Mouse (Mus musculus): ENCODE data around the gene Sez6l.

The Sez6l gene

DNA sequence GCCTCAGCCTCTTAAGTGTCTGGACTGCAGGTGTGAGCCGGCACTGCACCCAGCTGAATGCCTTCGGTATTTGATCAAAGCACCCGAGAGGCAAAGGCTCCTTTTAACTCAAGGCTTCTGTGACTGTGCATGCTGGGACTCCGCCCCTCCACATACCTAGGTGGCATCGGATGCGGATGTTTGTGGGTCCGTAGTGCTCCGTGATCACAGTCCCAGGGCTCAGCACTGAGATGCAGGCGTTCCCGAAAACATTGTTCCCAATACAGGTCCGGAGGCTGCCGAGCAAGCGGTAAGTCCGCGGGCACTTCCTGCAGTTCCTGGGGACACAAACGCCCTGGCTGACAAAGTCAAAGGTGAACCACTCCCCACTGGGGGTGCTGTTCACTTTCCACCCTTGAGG lies 186.0 kb downstream of the Sez6l start:
- DNase-seq (ENCODE audit: extremely low spot score), result no peak

DNA sequence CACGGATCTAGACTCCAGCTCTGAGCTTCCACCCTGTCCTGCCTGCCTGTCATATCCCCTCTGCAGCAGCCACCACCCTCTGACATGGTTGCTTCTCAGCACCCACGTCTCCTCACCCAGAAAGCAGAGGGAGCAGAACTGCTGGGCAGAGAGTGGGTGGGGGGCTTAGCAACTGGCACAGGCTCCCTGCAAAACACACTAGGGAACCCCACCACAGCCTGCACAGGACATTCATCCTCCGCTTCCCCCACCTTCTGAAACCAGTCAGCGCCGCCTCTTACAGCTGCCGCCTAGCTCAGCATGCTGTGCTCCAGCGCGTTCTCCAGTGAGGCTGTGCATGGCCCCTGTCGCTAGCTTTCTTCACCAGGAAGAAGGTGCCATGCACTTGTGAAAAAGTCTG lies 187.6 kb downstream of the Sez6l start:
- DNase-seq (ENCODE audit: extremely low spot score), result no peak

DNA sequence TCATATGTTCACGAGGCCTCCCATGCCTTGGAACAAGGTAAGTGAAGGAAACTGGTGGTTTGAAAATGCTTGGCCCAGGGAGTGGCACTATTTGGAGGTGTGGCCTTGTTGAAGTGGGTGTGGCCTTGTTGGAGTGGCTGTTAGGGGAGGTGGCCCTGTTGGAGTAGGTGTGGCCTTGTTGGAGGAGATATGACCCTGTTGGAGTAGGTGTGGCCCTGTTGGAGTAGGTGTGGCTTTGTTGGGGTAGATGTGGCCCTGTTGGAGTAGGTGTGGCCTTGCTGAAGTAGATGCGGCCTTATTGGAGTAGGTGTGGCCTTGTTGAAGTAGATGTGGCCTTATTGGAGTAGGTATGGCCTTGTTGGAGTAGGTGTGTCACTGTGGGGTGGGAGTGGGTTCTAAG lies 191.0 kb downstream of the Sez6l start:
- no peak for DNase-seq (ENCODE audit: extremely low spot score)

DNA sequence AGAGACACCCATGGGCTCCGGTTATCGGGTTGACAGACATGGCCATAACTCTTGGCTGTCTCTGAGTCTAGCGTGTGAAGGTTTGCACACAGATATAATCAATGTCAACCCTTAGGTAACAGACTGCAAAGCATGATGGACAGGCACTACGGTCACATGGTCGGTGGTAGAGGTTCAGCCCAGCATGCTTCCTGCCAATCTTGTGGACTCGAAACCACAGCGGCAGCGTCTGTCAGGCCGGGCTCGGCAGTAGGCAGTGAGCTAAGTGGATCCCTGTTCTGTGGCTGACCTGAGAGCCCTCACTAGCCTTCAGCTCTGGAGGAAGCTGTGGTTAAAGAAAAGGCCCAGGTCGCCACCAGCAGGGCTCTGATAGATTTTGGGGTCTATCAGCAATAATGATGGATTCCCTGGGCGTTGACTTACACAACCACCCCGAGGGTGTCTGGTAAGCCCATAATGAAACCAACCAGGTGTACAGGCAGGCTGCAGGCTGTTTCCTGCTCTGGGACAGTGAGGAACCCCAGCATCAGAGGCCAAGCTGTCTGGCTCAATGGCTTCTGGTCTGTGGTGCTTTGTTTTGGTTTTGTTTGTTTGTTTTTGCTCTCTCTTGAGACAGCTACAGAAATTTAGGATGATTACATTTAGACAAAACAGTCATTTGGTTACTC lies 192.0 kb downstream of the Sez6l start:
- DNase-seq (ENCODE audit: extremely low spot score), result no peak

GRCm38 (mm10) chr5:112382641-112383330 lies 194.2 kb downstream of the Sez6l start:
- no peak for DNase-seq (ENCODE audit: extremely low spot score)

GRCm38 (mm10) chr5:112382042-112382441 lies 194.9 kb downstream of the Sez6l start:
- no peak for DNase-seq (ENCODE audit: extremely low spot score)

DNA sequence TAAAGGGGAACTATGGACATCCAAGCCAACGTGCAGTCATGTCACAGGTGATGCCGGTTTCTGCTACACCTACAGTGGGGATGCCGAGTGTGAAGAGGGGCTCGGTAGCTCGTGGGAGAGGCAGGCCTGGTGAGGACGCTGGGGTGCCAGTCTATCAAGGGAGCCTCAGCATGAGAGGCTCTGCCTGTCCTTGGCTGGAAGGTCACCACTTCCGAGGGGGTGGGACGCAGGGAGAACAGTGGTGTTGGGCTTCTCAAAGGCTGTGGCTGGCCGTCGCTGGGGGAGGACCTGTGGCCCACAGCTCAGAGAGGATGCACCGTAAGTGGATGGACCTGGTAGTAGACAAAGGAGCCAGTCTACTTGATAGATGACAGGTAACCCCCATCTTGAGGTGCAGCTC lies 195.8 kb downstream of the Sez6l start:
- DNase-seq (ENCODE audit: extremely low spot score), result no peak

DNA sequence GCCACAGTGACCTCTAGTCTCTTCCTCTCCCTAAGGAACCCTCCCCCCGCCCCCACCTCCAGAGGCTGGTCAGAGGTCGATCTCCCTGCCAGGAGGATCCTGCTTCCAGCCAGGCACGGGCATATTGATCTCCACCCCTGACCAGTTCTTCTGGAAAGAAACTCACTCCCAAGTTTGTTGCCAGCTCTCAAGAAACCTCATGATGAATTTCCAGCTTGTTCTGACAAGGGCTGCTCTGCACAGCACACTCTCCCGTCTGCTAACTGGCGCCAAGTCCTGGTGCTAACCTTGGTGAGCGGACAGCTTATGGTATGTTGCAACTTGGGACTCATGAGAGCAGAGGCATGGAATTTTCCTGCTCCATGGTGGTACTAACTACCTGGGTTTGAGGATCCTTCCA lies 198.3 kb downstream of the Sez6l start:
- no peak for DNase-seq (ENCODE audit: extremely low spot score)

- DNase-seq (ENCODE audit: extremely low spot score), result no peak
These were observed 199.6 kb downstream of the Sez6l start for GRCm38 (mm10) chr5:112377380-112377779.

DNA sequence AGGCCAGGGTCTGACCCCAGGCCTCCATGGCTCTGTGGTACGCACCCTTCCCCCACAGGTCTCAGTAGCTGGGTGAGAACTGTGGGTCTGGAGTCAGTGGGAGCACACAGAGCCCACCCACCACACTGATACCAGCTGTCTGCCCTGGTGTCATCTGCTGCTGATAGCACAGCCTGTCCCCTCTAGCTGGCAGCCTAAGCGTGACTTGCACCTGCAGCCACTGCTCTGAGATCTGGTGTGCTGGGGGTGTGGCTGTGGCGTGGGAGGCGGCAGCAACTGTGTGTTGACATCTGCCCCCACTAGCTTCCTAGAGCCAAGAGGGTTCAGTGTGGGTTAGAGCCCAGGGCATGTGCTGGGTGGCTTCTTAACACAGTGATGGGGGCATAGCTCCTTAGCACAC lies 200.9 kb downstream of the Sez6l start:
- no peak for DNase-seq (ENCODE audit: extremely low spot score)

DNA sequence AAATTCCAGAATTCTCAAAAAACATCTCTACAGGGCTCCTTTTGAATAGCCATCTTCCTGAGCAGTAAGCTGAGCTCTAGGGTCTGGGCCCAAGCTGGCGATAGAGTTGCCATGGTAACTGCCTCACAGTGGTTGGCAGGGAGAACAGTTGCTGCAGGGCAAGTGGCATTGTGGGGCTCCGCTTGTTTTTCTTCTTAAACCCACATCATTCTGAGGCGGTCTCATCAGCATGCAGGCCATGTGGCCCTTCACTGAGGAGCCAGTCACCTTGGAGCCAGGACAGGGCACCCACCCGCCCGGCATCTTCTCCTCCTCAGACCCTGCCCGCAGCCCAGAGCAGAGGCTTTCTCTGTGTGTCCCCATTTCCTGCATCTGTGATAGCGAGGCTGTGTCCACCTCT lies 205.1 kb downstream of the Sez6l start:
- DNase-seq (ENCODE audit: extremely low spot score), result peak; percentile 24

DNA sequence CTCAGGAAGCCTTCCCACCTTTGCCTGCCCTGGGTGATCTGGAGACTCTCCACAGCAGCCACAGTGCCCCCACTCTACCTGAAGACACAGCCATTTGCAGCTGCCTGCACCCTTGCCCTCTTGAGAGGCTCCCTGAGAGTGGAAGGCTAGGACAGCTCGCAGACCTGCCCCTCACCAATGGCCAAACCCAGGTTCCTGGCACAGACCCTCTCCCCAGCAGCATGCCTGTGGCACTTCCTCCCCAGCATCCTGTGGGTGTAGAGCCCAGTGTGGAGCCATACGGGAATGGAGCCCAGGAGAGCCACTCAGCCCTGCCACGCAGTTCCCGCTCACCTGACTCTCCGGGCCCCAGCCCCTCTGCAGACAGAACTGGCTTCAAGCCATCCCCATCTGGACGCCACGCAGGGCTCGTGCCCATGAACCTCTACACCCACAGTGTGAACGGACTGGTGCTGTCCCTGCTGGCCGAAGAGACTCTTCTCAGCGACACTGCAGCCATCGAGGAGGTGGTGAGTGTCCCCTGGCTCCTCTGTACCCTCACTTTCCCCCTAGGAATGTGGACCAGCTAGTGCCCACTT lies 206.7 kb downstream of the Sez6l start:
- DNase-seq (ENCODE audit: extremely low spot score), result no peak

DNA sequence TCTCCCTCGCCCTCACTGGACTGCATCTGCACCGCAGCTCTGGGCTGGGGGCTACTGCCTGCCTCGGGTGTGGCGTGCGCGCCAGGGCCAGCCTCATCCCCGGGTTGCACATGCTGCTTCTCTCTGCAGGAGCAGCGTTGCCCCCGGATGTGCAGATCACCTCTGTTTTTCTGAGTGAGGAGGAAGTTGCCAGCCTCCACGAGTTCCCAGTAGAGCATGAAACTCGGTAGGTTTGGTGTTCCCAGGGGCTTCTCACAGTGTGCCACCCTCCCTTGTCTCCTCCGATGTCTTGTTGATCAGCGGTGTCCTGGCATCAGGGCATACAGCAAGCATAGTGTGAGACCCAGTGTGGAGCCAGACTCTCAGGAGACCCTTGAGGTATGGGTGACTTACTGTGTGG lies 207.7 kb downstream of the Sez6l start:
- DNase-seq (ENCODE audit: extremely low spot score), result no peak
